Mouse (Mus musculus) myocyte (in vitro differentiated cells): ENCODE data around the gene Hoxc11.

Source experiments
- CEBPB ChIP-seq: IDR thresholded peaks from 2 replicates; pipeline ENCODE4 v1.6.1; 2011; ENCODE audit warnings: mild to moderate bottlenecking, moderate library complexity; ENCODE audit not compliant: poor library complexity, insufficient read depth, severe bottlenecking
- E2F4 ChIP-seq: IDR thresholded peaks from one replicate; pipeline ENCODE4 v1.6.1; 2011; ENCODE audit warnings: mild to moderate bottlenecking, control low read depth, moderate library complexity; ENCODE audit not compliant: insufficient read depth
- MAX ChIP-seq: IDR thresholded peaks from one replicate; pipeline ENCODE4 v1.6.1; 2011; ENCODE audit warnings: low read depth, mild to moderate bottlenecking, control low read depth
- MYOD1 ChIP-seq, 3 experiments: IDR thresholded peaks; one replicate each; pipeline ENCODE4 v1.6.1; 2011; ENCODE audit warnings: control low read depth in 2 of 3, low read depth in 2 of 3, mild to moderate bottlenecking in 2 of 3, moderate library complexity in 1 of 3; ENCODE audit not compliant: insufficient read length in 2 of 3, control insufficient read depth in 1 of 3
- MYOG ChIP-seq, 3 experiments: IDR thresholded peaks; one replicate each; pipeline ENCODE4 v1.6.1; 2011; ENCODE audit warnings: control low read depth in 2 of 3, low read depth in 2 of 3, mild to moderate bottlenecking in 2 of 3; ENCODE audit not compliant: insufficient read length in 2 of 3, control insufficient read depth in 1 of 3, insufficient read depth in 1 of 3
- POLR2A ChIP-seq: IDR thresholded peaks from one replicate; pipeline ENCODE4 v1.6.1; 2011; ENCODE audit warnings: low read depth, mild to moderate bottlenecking, control low read depth, moderate library complexity; ENCODE audit not compliant: insufficient read length
- POLR2AphosphoS2 ChIP-seq: IDR thresholded peaks from one replicate; pipeline ENCODE4 v1.6.1; 2011; ENCODE audit warnings: low read depth, control low read depth; ENCODE audit not compliant: insufficient read length
- REST ChIP-seq: IDR thresholded peaks from one replicate; pipeline ENCODE4 v1.6.1; 2011; ENCODE audit warnings: mild to moderate bottlenecking, control low read depth, moderate library complexity; ENCODE audit not compliant: insufficient read depth, insufficient read length
- SRF ChIP-seq: IDR thresholded peaks from one replicate; pipeline ENCODE4 v1.6.1; 2011; ENCODE audit warnings: low read depth; ENCODE audit not compliant: control insufficient read depth, insufficient read length
- TCF12 ChIP-seq: IDR thresholded peaks from one replicate; pipeline ENCODE4 v1.6.1; 2011; ENCODE audit warnings: mild to moderate bottlenecking, control low read depth; ENCODE audit not compliant: poor library complexity, insufficient read depth, severe bottlenecking
- TCF3 ChIP-seq: IDR thresholded peaks from one replicate; pipeline ENCODE4 v1.6.1; 2011; ENCODE audit warnings: low read depth, control low read depth; ENCODE audit not compliant: insufficient read length
- USF1 ChIP-seq: IDR thresholded peaks from one replicate; pipeline ENCODE4 v1.6.1; 2011; ENCODE audit warnings: low read depth, mild to moderate bottlenecking, control low read depth, moderate library complexity

GRCm38 (mm10) chr15:102980352-102980751 is 26.1 kb downstream of the Hoxc11 start:
- TF ChIP-seq POLR2A, result no peak
- no peak for TF ChIP-seq MYOG (IDR thresholded peaks at IDR 0.05; ENCODE audit: control insufficient read depth in 1 of 3, insufficient read depth in 1 of 3, insufficient read length in 2 of 3, low read depth in 2 of 3)
- TF ChIP-seq E2F4, result no peak
- TF ChIP-seq USF1, result no peak
- TF ChIP-seq POLR2AphosphoS2, result no peak
- TF ChIP-seq MYOD1 (IDR thresholded peaks at IDR 0.05; ENCODE audit: control insufficient read depth in 1 of 3, insufficient read length in 2 of 3, low read depth in 2 of 3), result no peak
- no peak for TF ChIP-seq MAX
- TF ChIP-seq CEBPB, result no peak
- TF ChIP-seq TCF12, result no peak
- TF ChIP-seq REST, result no peak
- no peak for TF ChIP-seq SRF
- no peak for TF ChIP-seq TCF3
